Mouse (Mus musculus): ENCODE results near the gene Ache.

- TF ChIP-seq TCF12 (IDR thresholded peaks at IDR 0.05; ENCODE audit: insufficient read depth, poor library complexity, severe bottlenecking) (no peak), MYOD1 (IDR thresholded peaks at IDR 0.05; ENCODE audit: control insufficient read depth in 1 of 3, insufficient read length in 2 of 3, low read depth in 2 of 3) (peak in 2 of 3 experiments; percentile 36 to 39), POLR2A (IDR thresholded peaks at IDR 0.05; ENCODE audit: insufficient read length, low read depth) (no peak), USF1 (IDR thresholded peaks at IDR 0.05; ENCODE audit: low read depth) (no peak)
These were observed 16.8 kb downstream of the Ache start for GRCm38 (mm10) chr5:137304165-137304564.

All from myocyte (in vitro differentiated cells).